Mouse (Mus musculus): ENCODE data around the gene Reep6. TPM values are rescaled to one million over a fixed set of nuclear protein-coding genes. Genes with fewer than 3 reads are reported as not detected.

Reep6 gene
- polyA plus RNA-seq, 1 experiment, result 25.1 TPM

DNA sequence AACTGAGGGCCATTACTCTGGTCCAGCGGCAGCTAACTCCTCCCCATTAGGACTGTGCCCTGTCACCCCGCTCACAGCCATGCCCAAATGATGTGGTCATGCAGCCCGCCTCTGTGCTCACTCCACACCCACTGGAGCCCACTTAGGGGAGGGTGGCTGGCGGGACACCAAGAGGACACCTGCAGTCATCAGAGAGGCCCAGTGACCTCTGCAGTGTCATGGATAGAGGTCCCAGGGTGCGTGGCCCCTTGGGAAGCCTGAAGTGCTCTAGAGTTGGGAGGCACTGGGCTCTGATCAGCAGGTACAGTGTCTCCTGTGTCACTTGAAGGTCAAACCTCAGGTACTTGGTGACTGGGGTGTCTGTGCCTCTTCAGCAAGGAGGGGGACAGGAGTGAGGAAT, 32.9 kb upstream of the Reep6 start:
- H3K27me3 ChIP-seq (replicated peaks; ENCODE audit: control insufficient read depth, insufficient read depth, low read length), result no peaks in the 10 kb centered on the region
- TF ChIP-seq POLR2A (IDR thresholded peaks at IDR 0.05; ENCODE audit: low read depth, low read length) (no peak), CTCF (conservative IDR thresholded peaks at IDR 0.05; ENCODE audit: insufficient read depth, insufficient read length, low read depth, low read length) (no peak)

GRCm38 (mm10) chr10:80297526-80298133, 32.1 kb upstream of the Reep6 start:
- H3K27me3 ChIP-seq (replicated peaks; ENCODE audit: control insufficient read depth, insufficient read depth, low read length), result no peaks in the 10 kb centered on the region
- WGBS, result 77% methylated on average over 8 of the region's 8 CpGs
- no peaks in the 10 kb centered on the region for H3K36me3 ChIP-seq (ENCODE audit: control insufficient read depth, insufficient read depth, low read length)
- H3K4me1 ChIP-seq (ENCODE audit: control insufficient read depth, insufficient read depth, low read length), result peaks cover 3% of the 10 kb centered on the region
- no peak overlapping the region for H3K4me3 ChIP-seq (ENCODE audit: insufficient read depth, low read depth, low read length)
- no peak for TF ChIP-seq POLR2A (IDR thresholded peaks at IDR 0.05; ENCODE audit: low read depth, low read length)
- no peak for TF ChIP-seq CTCF (conservative IDR thresholded peaks at IDR 0.05; ENCODE audit: insufficient read depth, insufficient read length, low read depth, low read length)
- no peak overlapping the region for H3K27ac ChIP-seq (ENCODE audit: insufficient read depth, low read depth, low read length)
- no peak for DNase-seq

More for the DNA sequence above, 32.9 kb upstream of the Reep6 start:
- no peak overlapping the region for H3K27ac ChIP-seq (ENCODE audit: insufficient read depth, low read depth, low read length)
- DNase-seq, result no peak
- 96% methylated on average over 5 of the region's 5 CpGs for WGBS
- no peaks in the 10 kb centered on the region for H3K36me3 ChIP-seq (ENCODE audit: control insufficient read depth, insufficient read depth, low read length)
- no peak overlapping the region for H3K4me3 ChIP-seq (ENCODE audit: insufficient read depth, low read depth, low read length)
- H3K4me1 ChIP-seq (ENCODE audit: control insufficient read depth, insufficient read depth, low read length), result peaks cover under 1% of the 10 kb centered on the region

DNA sequence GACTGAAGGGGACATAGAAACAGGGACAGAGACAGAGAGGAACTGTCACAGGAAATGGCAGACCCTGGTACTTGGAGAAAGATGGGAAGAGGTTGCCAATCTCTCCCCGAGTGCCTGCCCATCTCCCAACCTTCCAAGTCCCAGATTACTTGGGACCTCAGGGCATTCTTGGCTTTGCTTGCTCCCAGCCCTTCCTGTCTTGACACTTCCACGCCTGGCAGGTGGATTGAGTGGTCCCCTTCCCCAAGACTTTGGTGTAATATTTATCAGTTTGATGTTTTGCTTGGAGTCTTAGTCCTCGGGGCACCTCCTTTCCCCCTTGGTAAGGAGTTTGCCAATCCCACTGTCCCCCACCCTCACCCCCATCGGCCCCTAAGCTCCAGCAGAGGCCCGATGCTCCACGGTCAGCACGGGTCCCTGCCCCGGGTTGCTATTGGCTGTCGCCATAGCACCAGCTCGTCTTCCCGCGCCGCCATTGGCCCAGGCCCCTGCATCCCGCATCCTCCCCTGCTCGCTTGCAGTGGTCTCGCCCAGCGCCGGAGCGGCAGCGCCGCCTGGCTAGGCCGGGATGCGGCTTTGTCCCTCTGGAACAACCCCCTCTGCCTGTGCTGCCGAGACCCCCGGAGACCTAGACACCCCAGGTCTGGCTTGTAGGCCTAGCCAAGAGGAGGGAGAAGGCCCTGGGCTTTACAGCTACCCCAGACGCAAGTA, 31.0 kb upstream of the Reep6 start:
- TF ChIP-seq POLR2A (IDR thresholded peaks at IDR 0.05; ENCODE audit: low read depth, low read length) (no peak), CTCF (conservative IDR thresholded peaks at IDR 0.05; ENCODE audit: insufficient read depth, insufficient read length, low read depth, low read length) (no peak)
- H3K4me1 ChIP-seq (ENCODE audit: control insufficient read depth, insufficient read depth, low read length), result peaks cover 3% of the 10 kb centered on the region
- no peak overlapping the region for H3K4me3 ChIP-seq (ENCODE audit: insufficient read depth, low read depth, low read length)
- DNase-seq, result no peak
- WGBS, result 7% methylated on average over 26 of the region's 26 CpGs
- H3K27me3 ChIP-seq (replicated peaks; ENCODE audit: control insufficient read depth, insufficient read depth, low read length), result no peaks in the 10 kb centered on the region
- H3K27ac ChIP-seq (ENCODE audit: insufficient read depth, low read depth, low read length), result no peak overlapping the region
- no peaks in the 10 kb centered on the region for H3K36me3 ChIP-seq (ENCODE audit: control insufficient read depth, insufficient read depth, low read length)

GRCm38 (mm10) chr10:80299301-80299700, 30.5 kb upstream of the Reep6 start:
- no peak for TF ChIP-seq CTCF (conservative IDR thresholded peaks at IDR 0.05; ENCODE audit: insufficient read depth, insufficient read length, low read depth, low read length)
- Histone ChIP-seq H3K27ac (ENCODE audit: insufficient read depth, low read depth, low read length) (no peak overlapping the region), H3K27me3 (replicated peaks; ENCODE audit: control insufficient read depth, insufficient read depth, low read length) (no peaks in the 10 kb centered on the region), H3K36me3 (ENCODE audit: control insufficient read depth, insufficient read depth, low read length) (no peaks in the 10 kb centered on the region), H3K4me1 (ENCODE audit: control insufficient read depth, insufficient read depth, low read length) (peaks cover 3% of the 10 kb centered on the region), H3K4me3 (ENCODE audit: insufficient read depth, low read depth, low read length) (no peak overlapping the region)
- WGBS, result 22% methylated on average over 15 of the region's 15 CpGs
- no peak for DNase-seq

DNA sequence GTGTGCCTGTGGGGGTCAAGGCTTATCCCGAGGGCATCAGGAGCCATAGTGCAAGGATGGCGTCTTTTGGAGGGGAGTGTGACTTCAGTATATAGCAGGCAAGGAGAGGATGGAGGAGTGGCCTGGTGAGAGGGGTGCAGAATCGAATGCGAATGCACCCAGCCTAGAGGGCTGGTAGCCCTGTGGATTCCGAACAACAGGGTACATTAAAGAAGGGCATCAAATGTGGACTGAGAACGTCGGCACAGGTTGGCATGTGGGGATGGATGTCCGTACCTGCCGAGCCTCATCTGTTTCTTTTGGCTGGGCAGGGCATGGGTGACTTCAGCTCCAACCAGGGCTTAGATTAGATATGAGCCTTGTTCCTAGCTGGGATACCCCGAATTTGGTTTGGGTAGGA, 29.9 kb upstream of the Reep6 start:
- no peaks in the 10 kb centered on the region for H3K36me3 ChIP-seq (ENCODE audit: control insufficient read depth, insufficient read depth, low read length)
- no peaks in the 10 kb centered on the region for H3K27me3 ChIP-seq (replicated peaks; ENCODE audit: control insufficient read depth, insufficient read depth, low read length)
- H3K4me3 ChIP-seq (ENCODE audit: insufficient read depth, low read depth, low read length), result no peak overlapping the region
- no peak for DNase-seq
- no peak for TF ChIP-seq CTCF (conservative IDR thresholded peaks at IDR 0.05; ENCODE audit: insufficient read depth, insufficient read length, low read depth, low read length)
- no peak for TF ChIP-seq POLR2A (IDR thresholded peaks at IDR 0.05; ENCODE audit: low read depth, low read length)
- 57% methylated on average over 10 of the region's 10 CpGs for WGBS
- H3K4me1 ChIP-seq (ENCODE audit: control insufficient read depth, insufficient read depth, low read length), result peaks cover 3% of the 10 kb centered on the region
- H3K27ac ChIP-seq (ENCODE audit: insufficient read depth, low read depth, low read length), result no peak overlapping the region

GRCm38 (mm10) chr10:80300672-80301181, 29.0 kb upstream of the Reep6 start:
- no peak for DNase-seq
- H3K36me3 ChIP-seq (ENCODE audit: control insufficient read depth, insufficient read depth, low read length), result no peaks in the 10 kb centered on the region
- peaks cover 3% of the 10 kb centered on the region for H3K4me1 ChIP-seq (ENCODE audit: control insufficient read depth, insufficient read depth, low read length)
- no peaks in the 10 kb centered on the region for H3K27me3 ChIP-seq (replicated peaks; ENCODE audit: control insufficient read depth, insufficient read depth, low read length)
- no peak overlapping the region for H3K27ac ChIP-seq (ENCODE audit: insufficient read depth, low read depth, low read length)
- TF ChIP-seq CTCF (conservative IDR thresholded peaks at IDR 0.05; ENCODE audit: insufficient read depth, insufficient read length, low read depth, low read length) (no peak), POLR2A (IDR thresholded peaks at IDR 0.05; ENCODE audit: low read depth, low read length) (no peak)
- no peak overlapping the region for H3K4me3 ChIP-seq (ENCODE audit: insufficient read depth, low read depth, low read length)
- WGBS, result 55% methylated on average over 11 of the region's 11 CpGs
